Mouse (Mus musculus) layer of hippocampus, postnatal 25 days (tissue): ENCODE measurements around the gene Maoa. TPM values are rescaled to one million over a fixed set of nuclear protein-coding genes. Genes with fewer than 3 reads are reported as not detected.

Experiments used
- DNase-seq, 2 experiments: peaks; one replicate each; pipeline ENCODE4 v3.0.0; 2022; ENCODE audit warnings: mixed read lengths in 2 of 2, low spot score in 1 of 2; ENCODE audit errors: extremely low spot score in 1 of 2
- total RNA-seq, 2 experiments: library from RNA; stranded (reverse); gene quantifications; 2 replicates each; pipeline ENCODE4 v1.2.3; 2021

Maoa gene
- total RNA-seq: 10 to 100 TPM; 17.3 to 17.4 TPM

- peak; percentile 53 to 62 for DNase-seq
Measured at GRCm38 (mm10) chrX:16619034-16619929, at the start of gene Maoa. TSS of gene Maoa (plus strand) at chrX:16619698.

- peak; percentile 73 for DNase-seq
Measured at GRCm38 (mm10) chrX:16618225-16619033, 1.1 kb upstream of the Maoa start.

GRCm38 (mm10) chrX:16656511-16656910 is 37.0 kb downstream of the Maoa start:
- no peak for DNase-seq

GRCm38 (mm10) chrX:16706094-16706493 is 86.6 kb downstream of the Maoa start:
- no peak for DNase-seq

GRCm38 (mm10) chrX:16714033-16714432 is 94.5 kb downstream of the Maoa start:
- no peak for DNase-seq

Other genes with a start within 250 kb of the Maoa start
- gene Cypt1, start 96.8 kb upstream of the Maoa start, total RNA-seq: not detected
- gene Maob, start 197.7 kb downstream of the Maoa start, total RNA-seq: 10 to 100 TPM; 14.9 to 18.9 TPM